Mouse (Mus musculus): Measurements from ENCODE around the gene Rraga.

Gene Rraga

GRCm38 (mm10) chr4:86574939-86575282 is 557 bp upstream of the Rraga start:
- POLR2A ChIA-PET: interaction anchor here in 3 of 4 experiments (0.7 to 7.6 kb wide), 58 partner anchors 9 to 1370 kb away, joined by 3 to 68 read pairs (median 4); partner anchors contain the start of genes Haus6 (in 3 of the 3), Rps6 (in 2 of the 3), Dennd4c (in 1 of the 3) and Plin2 (in 1 of the 3)

GRCm38 (mm10) chr4:86576120-86576541 is 663 bp downstream of the Rraga start:
- ChIA-PET POLR2A (interaction anchor here (0.6 to 7.6 kb wide), 80 partner anchors 7 to 1371 kb away, joined by 3 to 68 read pairs (median 4); partner anchors contain the start of genes Haus6 (in 3 of the 4), Rps6 (in 3 of the 4), Dennd4c (in 1 of the 4) and Plin2 (in 1 of the 4)), CTCF (interaction anchor here in 3 of 4 experiments (0.6 to 2.0 kb wide), 9 partner anchors 7 to 312 kb away, joined by 3 to 8 read pairs (median 3); no protein-coding TSS in a partner anchor)

More at GRCm38 (mm10) chr4:86574939-86575282, 557 bp upstream of the Rraga start:
- CTCF ChIA-PET: interaction anchor here in 3 of 4 experiments (0.6 to 2.0 kb wide), 10 partner anchors 9 to 755 kb away, joined by 3 to 8 read pairs (median 3); partner anchors contain the start of gene Plin2 (in 1 of the 3)

- CTCF ChIA-PET: interaction anchor here (0.6 to 2.0 kb wide), 8 partner anchors 9 to 556 kb away, joined by 3 to 8 read pairs (median 4); no protein-coding TSS in a partner anchor
- POLR2A ChIA-PET: interaction anchor here (0.6 to 7.6 kb wide), 53 partner anchors 8 to 1517 kb away, joined by 3 to 68 read pairs (median 5); partner anchors contain the start of genes Haus6 (in 3 of the 4), Rps6 (in 3 of the 4), Dennd4c (in 1 of the 4) and Plin2 (in 1 of the 4)
Observed at GRCm38 (mm10) chr4:86576630-86577225, 1.3 kb downstream of the Rraga start.

GRCm38 (mm10) chr4:86580056-86580455 is 4.6 kb downstream of the Rraga start:
- ChIA-PET CTCF (no interaction called here), POLR2A (interaction anchor here in 2 of 4 experiments (1.3 to 5.5 kb wide), 4 partner anchors 12 to 25 kb away, joined by 3 to 64 read pairs (median 4); no protein-coding TSS in a partner anchor)

GRCm38 (mm10) chr4:86580591-86580990 is 5.1 kb downstream of the Rraga start:
- ChIA-PET POLR2A (no interaction called here), CTCF (no interaction called here)

GRCm38 (mm10) chr4:86588236-86588635 is 12.8 kb downstream of the Rraga start:
- POLR2A ChIA-PET: interaction anchor here in 3 of 4 experiments (0.6 to 4.4 kb wide), 11 partner anchors 9 to 484 kb away, joined by 3 to 34 read pairs (median 3); partner anchors contain the start of genes Rraga (in 2 of the 3) and Haus6 (in 1 of the 3)
- CTCF ChIA-PET: interaction anchor here in 2 of 4 experiments (0.6 to 1.7 kb wide), 4 partner anchors 12 to 109 kb away, joined by 3 to 4 read pairs (median 4); partner anchors contain the start of gene Rraga (in 1 of the 2)

GRCm38 (mm10) chr4:86591304-86591703 is 15.8 kb downstream of the Rraga start:
- POLR2A ChIA-PET: interaction anchor here in 3 of 4 experiments (0.7 to 4.0 kb wide), 4 partner anchors 11 to 21 kb away, joined by 4 to 25 read pairs (median 18); partner anchors contain the start of genes Rraga (in 2 of the 3) and Haus6 (in 1 of the 3)
- CTCF ChIA-PET: interaction anchor here in 1 of 4 experiments (0.7 kb wide), 1 partner anchor 954 kb away, joined by 3 read pairs; no protein-coding TSS in a partner anchor

- CTCF ChIA-PET: interaction anchor here in 1 of 4 experiments (1.3 kb wide), 1 partner anchor 66 kb away, joined by 3 read pairs; no protein-coding TSS in a partner anchor
Observed at GRCm38 (mm10) chr4:86611524-86612288, 36.2 kb downstream of the Rraga start, which contains the start of gene Haus6. Gene Haus6 (minus strand): TSS chr4:86612055.

GRCm38 (mm10) chr4:86612289-86612620 is 36.8 kb downstream of the Rraga start:
- POLR2A ChIA-PET: interaction anchor here (0.6 to 4.2 kb wide), 74 partner anchors 9 to 1329 kb away, joined by 3 to 68 read pairs (median 5); partner anchors contain the start of genes Rraga (in 3 of the 4), Dennd4c (in 2 of the 4), Plin2 (in 2 of the 4) and Rps6 (in 2 of the 4)
- CTCF ChIA-PET: interaction anchor here in 1 of 4 experiments (1.3 kb wide), 1 partner anchor 67 kb away, joined by 3 read pairs; no protein-coding TSS in a partner anchor

More at GRCm38 (mm10) chr4:86611524-86612288, 36.2 kb downstream of the Rraga start, which contains the start of gene Haus6:
- POLR2A ChIA-PET: interaction anchor here (0.6 to 4.2 kb wide), 80 partner anchors 8 to 1329 kb away, joined by 3 to 68 read pairs (median 4); partner anchors contain the start of genes Rraga (in 3 of the 4), Dennd4c (in 2 of the 4), Plin2 (in 2 of the 4) and Rps6 (in 2 of the 4)

GRCm38 (mm10) chr4:86620506-86620905 is 45.0 kb downstream of the Rraga start:
- ChIA-PET POLR2A (interaction anchor here in 2 of 4 experiments (1.6 to 2.9 kb wide), 2 partner anchors 9 kb away, joined by 7 to 19 read pairs; partner anchors contain the start of gene Haus6 (in 2 of the 2)), CTCF (interaction anchor here in 1 of 4 experiments (1.1 kb wide), 1 partner anchor 30 kb away, joined by 3 read pairs; no protein-coding TSS in a partner anchor)

GRCm38 (mm10) chr4:86622116-86622515 is 46.6 kb downstream of the Rraga start:
- POLR2A ChIA-PET: interaction anchor here in 2 of 4 experiments (0.6 to 2.9 kb wide), 6 partner anchors 10 to 45 kb away, joined by 3 to 19 read pairs (median 4); partner anchors contain the start of gene Haus6 (in 2 of the 2)
- CTCF ChIA-PET: interaction anchor here (0.7 to 0.8 kb wide), 5 partner anchors 74 to 834 kb away, joined by 3 to 7 read pairs (median 4); no protein-coding TSS in a partner anchor

GRCm38 (mm10) chr4:86622532-86622931 is 47.1 kb downstream of the Rraga start:
- ChIA-PET CTCF (interaction anchor here (0.6 to 0.8 kb wide), 6 partner anchors 40 to 833 kb away, joined by 3 to 7 read pairs (median 4); no protein-coding TSS in a partner anchor), POLR2A (interaction anchor here in 2 of 4 experiments (0.7 to 2.9 kb wide), 4 partner anchors 11 to 46 kb away, joined by 3 to 19 read pairs (median 6); partner anchors contain the start of gene Haus6 (in 2 of the 2))

- POLR2A ChIA-PET: interaction anchor here in 2 of 4 experiments (0.8 kb wide), 2 partner anchors 30 to 61 kb away, joined by 3 read pairs; no protein-coding TSS in a partner anchor
- CTCF ChIA-PET: interaction anchor here in 1 of 4 experiments (0.7 kb wide), 1 partner anchor 68 kb away, joined by 3 read pairs; no protein-coding TSS in a partner anchor
Observed at GRCm38 (mm10) chr4:86625463-86625862, 50.0 kb downstream of the Rraga start.

- POLR2A ChIA-PET: interaction anchor here in 2 of 4 experiments (0.7 to 1.5 kb wide), 4 partner anchors 14 to 30 kb away, joined by 3 to 6 read pairs (median 5); partner anchors contain the start of gene Haus6 (in 2 of the 2)
Observed at GRCm38 (mm10) chr4:86626496-86626895, 51.0 kb downstream of the Rraga start.

More at GRCm38 (mm10) chr4:86626496-86626895, 51.0 kb downstream of the Rraga start:
- CTCF ChIA-PET: interaction anchor here in 1 of 4 experiments (1.1 kb wide), 1 partner anchor 30 kb away, joined by 4 read pairs; no protein-coding TSS in a partner anchor
